Mouse (Mus musculus) left cerebral cortex, postnatal 25 days (tissue): ENCODE measurements around the gene Fars2. TPM values are rescaled to one million over a fixed set of nuclear protein-coding genes. Genes with fewer than 3 reads are reported as not detected.

Source experiments
- DNase-seq, 2 experiments: peaks; one replicate each; pipeline ENCODE4 v3.0.0; 2022; ENCODE audit warnings: low spot score in 2 of 2, mixed read lengths in 1 of 2
- intact Hi-C: fragments of 180-260 bp; cut with DNase I; formaldehyde crosslinking; loops from one replicate; pipeline ENCODE4 v1.15.1; 2025
- total RNA-seq, 2 experiments: library from RNA; stranded (reverse); gene quantifications; 2 replicates each; pipeline ENCODE4 v1.2.3; 2021

Fars2 gene
- total RNA-seq, 2 experiments from 2014 or later, result 33.9 to 39.1 TPM

GRCm38 (mm10) chr13:36276194-36276593 is 159.0 kb downstream of the Fars2 start:
- DNase-seq, result no peak
- intact Hi-C loops, result loop anchor here (5.0 kb wide), 1 partner anchor 259 kb away; no protein-coding TSS in a partner anchor

DNA sequence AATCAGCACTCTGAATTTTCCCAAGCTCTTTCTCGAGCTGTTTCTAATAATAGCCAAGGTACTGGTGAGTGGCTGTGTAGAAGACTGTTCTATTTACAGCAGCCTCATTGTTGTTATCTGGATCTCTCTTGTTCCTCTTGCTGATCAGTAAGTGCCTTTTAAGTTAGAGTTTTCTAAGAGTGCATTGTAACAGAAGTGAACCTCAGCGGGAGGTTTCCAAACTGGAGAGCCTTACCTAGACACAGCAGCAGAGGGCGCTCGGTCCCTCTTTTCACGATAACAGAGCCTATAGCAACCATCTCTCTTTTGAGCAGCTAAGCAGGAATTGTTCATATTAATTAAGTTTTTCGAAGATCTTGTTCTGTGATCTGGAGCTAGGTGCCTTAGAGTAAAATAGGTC is 164.8 kb downstream of the Fars2 start:
- intact Hi-C loops, result loop anchor here (2.0 to 5.0 kb wide), 3 partner anchors 210 to 1031 kb away; no protein-coding TSS in a partner anchor
- DNase-seq, result peak; percentile 83 to 85

DNA sequence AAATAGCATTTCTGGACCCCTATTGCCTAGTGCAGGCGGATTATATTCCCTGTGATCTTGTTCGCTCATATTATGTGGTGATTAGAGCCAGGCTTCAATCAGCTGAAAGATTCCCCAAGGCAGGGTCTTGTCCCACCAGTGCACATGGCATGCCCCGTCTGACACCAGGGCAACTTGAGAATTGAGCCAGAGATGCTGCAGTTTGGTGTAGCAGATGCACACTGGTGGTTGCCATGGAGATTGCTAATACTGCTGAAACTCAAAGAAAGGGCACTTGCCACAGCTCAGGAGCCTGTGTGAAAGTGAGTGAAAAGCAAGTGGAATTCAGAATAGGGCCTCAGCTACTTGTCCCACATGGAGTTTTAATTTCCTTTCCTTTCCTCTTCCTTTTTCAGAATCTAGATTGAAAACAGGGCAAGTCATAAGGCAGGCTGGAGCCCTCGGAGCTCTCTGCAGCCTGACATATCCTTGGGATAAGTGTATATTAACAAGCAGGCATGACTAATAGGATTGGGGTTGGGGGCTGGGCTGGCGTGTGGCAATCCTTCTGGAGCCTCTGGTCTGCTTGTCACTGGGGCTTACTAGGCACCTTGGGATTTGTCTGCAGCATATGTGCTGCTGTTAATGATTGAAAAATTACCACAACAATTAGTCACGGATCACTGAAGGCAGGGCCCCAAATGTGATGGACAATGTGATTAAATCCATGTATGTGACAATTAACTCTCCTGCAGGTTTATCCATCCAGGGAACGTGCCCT is 165.8 kb downstream of the Fars2 start:
- intact Hi-C loops, result loop anchor here (2.0 to 5.0 kb wide), 3 partner anchors 209 to 1030 kb away; no protein-coding TSS in a partner anchor
- peak; percentile 35 to 42 for DNase-seq

- intact Hi-C loops, result loop anchor here (2.0 to 5.0 kb wide), 3 partner anchors 209 to 1029 kb away; no protein-coding TSS in a partner anchor
- DNase-seq, result no peak
Observed at GRCm38 (mm10) chr13:36283545-36284067, 166.4 kb downstream of the Fars2 start.

DNA sequence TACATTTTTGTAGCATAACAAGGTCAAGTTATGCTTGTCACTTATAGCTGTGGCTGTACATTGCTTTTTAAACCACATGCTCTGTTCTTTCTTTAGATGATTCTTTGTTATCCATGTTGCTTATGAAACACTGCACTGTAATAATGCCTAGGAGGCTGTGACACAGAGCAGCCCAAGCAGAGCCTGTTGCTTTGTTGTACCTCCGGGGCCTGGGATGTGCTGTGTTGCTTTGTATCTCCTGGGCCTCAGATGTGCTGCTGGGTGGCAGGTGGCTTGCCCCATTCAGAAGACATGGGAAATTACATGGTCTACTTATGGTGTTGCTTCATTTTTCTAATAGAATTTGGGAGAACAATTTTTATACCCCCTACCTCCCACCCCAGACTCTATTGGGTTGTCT is 166.9 kb downstream of the Fars2 start:
- DNase-seq, result no peak
- intact Hi-C loops, result loop anchor here (5.0 kb wide), 2 partner anchors 208 to 448 kb away; no protein-coding TSS in a partner anchor

DNA sequence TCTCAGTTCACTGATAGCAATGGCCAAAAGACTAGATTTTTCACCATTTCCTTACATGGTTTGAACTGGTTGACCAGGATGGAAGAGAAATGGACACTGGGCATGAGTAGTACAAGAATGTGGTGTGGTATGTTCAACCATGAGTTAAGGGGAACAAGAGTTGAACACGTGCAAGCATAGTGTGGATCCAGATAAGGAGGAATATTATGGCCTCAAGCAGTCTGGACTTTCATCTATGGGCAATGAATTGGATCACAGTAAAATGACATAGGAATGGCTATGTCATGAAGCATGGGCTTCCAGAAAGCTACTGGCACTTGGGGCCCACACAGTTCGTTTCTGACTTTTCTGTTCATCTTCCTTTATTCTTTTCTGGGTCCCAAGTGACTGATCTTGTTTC is 168.0 kb downstream of the Fars2 start:
- intact Hi-C loops, result no loop called here
- no peak for DNase-seq

DNA sequence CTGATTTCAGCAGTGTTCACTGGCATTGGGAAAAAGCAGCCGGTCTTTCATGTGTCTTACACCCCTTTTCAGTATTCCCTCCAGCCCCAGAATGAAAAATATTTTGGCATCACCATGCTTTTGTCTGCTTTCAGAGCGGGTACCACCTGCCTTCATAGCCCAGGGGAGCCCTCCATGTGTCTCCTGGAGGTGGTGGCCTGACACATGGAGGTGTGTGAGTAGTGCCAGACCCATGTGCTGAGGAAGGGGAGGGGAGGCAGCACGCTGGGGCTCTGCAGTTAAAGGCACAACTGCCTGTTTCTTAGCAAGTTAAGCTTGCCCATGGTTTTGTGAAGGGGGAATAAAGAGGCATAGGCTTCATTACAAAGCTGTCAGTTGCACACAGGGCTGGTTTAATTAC is 176.3 kb downstream of the Fars2 start:
- intact Hi-C loops, result no loop called here
- no peak for DNase-seq

DNA sequence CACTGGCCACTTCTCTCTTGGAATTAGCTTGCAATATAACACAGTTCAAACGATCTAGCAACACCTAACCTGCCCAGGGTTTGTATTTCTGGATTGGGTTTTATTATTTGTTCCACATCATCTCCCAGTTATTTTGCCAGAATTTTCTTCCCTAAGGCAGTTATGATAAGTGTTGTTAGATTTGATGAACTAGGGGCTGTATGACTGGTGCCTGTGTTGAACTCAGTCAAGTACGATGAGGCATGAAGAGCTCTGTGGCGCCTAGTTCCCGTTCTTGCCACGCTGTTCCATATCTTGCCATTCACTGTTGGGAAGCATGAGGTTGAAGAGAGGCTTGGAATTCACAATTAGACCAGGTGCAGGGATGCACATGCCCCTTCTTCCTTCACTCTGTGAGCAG is 177.3 kb downstream of the Fars2 start:
- intact Hi-C loops, result no loop called here
- no peak for DNase-seq

DNA sequence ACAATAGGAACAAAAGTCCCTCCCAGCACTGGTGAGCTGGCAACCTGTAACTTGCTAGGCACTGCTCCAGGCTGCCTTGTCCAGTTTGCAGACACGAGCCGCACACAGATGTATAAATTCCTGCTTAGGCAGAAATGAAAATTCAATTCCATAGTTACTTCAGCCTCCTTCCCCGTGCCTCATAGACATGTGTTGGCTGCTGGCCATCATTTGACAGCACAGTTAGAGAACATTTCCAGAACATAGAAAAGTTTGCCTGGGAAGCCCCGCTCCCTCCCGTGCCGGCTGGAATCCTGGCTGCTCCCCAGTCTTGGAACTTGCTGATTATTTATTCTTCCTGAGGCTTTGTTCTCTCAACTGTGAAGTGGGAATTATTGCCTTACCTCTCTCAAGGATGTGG is 178.6 kb downstream of the Fars2 start:
- intact Hi-C loops, result no loop called here
- peak; percentile 44 to 55 for DNase-seq

- intact Hi-C loops, result no loop called here
- DNase-seq, result no peak
Observed at GRCm38 (mm10) chr13:36296574-36296973, 179.4 kb downstream of the Fars2 start.

DNA sequence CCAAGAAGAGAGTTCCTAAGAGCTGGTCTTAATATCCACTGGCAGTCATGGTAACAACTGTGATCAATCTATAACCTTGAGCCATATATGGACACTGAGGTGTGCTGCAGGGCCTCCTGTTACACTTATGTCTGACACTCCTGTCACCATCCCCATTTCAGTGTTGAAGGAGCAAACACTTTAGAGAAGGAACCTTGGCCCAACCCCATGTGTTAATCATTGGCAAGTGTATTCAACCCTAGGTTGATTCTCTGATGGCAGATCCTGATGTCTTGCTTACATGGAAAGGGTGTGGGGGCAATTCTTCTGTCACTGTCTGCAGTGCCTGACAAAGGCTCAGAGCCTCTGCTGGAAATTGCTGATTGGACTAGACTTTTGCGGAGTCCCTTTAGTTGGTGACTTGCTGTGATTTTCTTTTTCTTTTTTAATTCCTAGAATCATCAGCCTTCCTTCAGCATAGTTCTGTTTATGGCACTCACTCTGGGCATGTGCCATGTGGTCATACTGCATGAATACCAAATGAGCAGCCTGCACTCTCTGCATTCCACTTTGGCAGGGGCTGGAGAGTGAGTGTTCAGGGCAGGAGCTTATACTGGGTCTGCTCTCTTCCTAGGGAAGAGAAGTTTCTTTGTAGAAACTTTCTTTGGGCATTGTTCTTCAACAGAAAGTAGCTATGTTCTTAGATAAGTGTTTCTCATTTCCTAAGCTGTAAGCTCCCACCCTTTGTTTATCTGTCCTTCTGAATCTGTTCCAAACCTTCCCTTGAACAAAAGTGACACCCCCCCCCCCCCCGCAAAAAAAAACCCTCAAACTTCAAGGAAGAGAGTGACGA is 181.0 kb downstream of the Fars2 start:
- peak in 1 of 2 experiments; percentile 43 for DNase-seq
- intact Hi-C loops, result no loop called here

DNA sequence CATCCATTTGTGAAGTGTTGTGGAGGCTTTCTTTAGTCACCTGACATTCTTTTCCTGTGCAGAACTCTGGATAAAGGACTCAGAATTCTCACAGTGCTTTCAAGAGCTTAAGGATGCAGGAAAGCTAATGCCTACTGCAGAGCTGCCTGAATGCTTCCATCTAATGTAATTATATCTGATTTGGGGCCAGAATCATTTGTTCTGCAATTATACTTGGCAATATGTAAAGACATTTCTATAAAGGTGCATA is 181.5 kb downstream of the Fars2 start:
- no peak for DNase-seq
- intact Hi-C loops, result no loop called here

DNA sequence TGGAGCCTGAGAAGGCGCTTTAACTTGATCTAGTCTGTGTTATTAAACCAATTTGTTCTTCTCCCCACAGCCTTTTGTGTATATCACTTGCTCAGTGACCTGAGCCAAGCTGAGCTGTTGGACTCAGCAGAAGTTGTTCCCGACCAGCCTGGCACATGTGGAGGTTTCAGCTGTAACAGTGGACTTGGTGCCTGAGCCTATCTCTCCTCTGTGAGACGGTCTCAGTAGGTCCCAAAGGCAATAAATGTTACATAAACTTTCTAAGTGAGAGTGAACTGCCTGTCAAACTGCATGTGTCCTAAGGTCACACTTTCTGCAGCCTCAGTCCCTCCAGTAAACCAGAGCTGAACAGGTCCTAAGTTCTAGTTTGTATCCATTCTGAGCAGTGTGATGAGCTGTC is 185.6 kb downstream of the Fars2 start:
- intact Hi-C loops, result no loop called here
- no peak for DNase-seq

DNA sequence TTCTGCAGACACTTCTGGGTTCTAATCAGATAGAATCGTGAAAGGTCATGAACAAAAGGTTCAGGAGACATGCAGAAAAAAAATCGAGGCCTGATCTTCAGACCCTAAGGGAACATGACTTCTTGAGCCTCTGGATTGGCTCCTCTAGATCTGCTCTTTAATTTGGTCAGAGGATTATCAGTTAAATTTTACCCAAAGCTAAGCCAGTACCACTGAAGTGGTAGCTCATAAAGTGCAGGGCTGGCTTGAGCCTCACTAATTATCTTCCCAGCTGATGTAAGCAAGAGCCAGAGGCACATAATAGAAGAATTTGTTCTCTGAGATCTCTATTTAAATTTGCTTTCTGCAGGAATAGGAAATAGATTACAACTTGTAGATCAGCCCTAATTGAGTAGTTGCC is 188.1 kb downstream of the Fars2 start:
- no peak for DNase-seq
- intact Hi-C loops, result no loop called here

GRCm38 (mm10) chr13:36307386-36307785 is 190.2 kb downstream of the Fars2 start:
- no peak for DNase-seq
- intact Hi-C loops, result no loop called here

GRCm38 (mm10) chr13:36309160-36309559 is 191.9 kb downstream of the Fars2 start:
- peak in 1 of 2 experiments; percentile 23 for DNase-seq
- intact Hi-C loops, result no loop called here

GRCm38 (mm10) chr13:36314218-36314617 is 197.0 kb downstream of the Fars2 start:
- DNase-seq, result no peak
- intact Hi-C loops, result no loop called here

GRCm38 (mm10) chr13:36314860-36315800 is 197.9 kb downstream of the Fars2 start:
- intact Hi-C loops, result no loop called here
- no peak for DNase-seq

- DNase-seq, result no peak
- intact Hi-C loops, result no loop called here
Observed at GRCm38 (mm10) chr13:36317824-36318223, 200.6 kb downstream of the Fars2 start.

- no peak for DNase-seq
- intact Hi-C loops, result no loop called here
Observed at GRCm38 (mm10) chr13:36324624-36325023, 207.4 kb downstream of the Fars2 start.
